Mouse (Mus musculus) heart, adult 9 months (tissue): ENCODE data around the gene Vmn2r103.

Source experiments
- DNase-seq, 2 experiments: peaks; one replicate each; pipeline ENCODE4 v3.0.0; 2022; ENCODE audit warnings: low spot score in 2 of 2

Vmn2r103 gene

DNA sequence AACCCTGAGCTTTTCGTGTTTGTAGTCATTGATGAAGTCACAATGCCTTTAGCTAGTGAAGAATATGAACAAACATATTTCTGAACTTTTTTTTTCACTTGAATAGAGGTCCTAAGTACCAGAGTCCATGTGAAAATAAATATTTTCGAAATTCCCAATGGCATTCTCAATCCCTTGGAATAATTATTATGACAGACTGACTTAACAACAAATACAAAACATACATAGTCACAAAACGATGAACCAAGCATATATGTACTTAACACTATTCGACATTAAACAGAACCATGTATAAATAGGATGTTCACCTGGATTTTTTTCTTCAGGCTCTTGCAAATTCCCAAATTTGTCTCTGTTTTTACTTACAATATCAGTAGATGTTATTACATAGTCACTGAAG, at the start of gene Vmn2r103:
Gene Vmn2r103 (plus strand): TSS at position 301 of the 400 bp plus-strand sequence.
- no peak for DNase-seq

DNA sequence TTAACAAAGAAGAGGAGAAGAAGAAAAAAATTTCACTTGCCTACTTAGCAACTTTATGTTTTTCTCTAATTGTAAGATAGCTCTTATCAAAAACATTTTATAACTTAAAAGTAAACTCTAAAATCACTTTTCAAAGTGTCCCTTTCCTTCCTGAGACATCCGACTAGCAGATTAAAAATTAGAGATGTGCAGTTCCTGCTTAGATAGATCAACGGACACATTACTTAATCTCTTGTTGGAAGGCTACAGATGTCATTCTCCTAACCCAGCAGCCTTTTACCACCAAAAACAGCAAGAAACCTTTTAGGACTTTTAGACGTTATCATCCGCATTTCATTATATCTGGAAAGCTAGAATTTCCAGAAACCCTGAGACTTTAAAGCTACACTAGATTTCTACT, 5.8 kb downstream of the Vmn2r103 start:
- DNase-seq: no peak

DNA sequence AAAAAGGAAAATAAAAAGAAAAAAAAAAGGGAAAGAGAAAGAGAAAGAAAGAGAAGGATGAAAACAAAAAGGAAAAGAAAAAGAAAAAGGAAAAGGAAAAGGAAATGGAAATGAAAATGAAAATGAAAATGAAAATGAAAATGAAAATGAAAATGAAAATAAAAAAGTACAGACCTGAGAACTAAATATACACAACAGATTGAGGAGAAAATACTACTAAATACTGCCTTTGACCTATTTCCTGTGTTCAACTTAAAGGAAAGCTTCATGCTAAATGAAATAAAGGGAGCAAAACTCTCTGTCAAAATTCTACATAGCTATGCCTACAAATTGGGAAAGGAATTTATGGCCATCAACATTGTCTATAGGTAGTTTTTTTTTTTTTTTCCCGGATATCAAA, 16.1 kb downstream of the Vmn2r103 start:
- no peak for DNase-seq
